Mouse (Mus musculus): Measurements from ENCODE around the gene Gli3. TPM values are rescaled to one million over a fixed set of nuclear protein-coding genes. Genes with fewer than 3 reads are reported as not detected.

Gli3 gene
- polyA plus RNA-seq, 1 experiment from 2014 or later, result 13.7 TPM

- ATAC-seq (replicated peaks; ENCODE audit: low FRiP score), result no peak
- no peak overlapping the region for H3K9ac ChIP-seq
- H3K4me1 ChIP-seq, result 0 out of 2 replicates have a peak, but pooled peaks cover 10% of the 10 kb centered on the region
- no peaks in the 10 kb centered on the region for H3K36me3 ChIP-seq
- no peak overlapping the region for H3K4me3 ChIP-seq (replicated peaks)
- no peaks in the 10 kb centered on the region for H3K9me3 ChIP-seq (replicated peaks)
- H3K27me3 ChIP-seq, result no peaks in the 10 kb centered on the region
- H3K27ac ChIP-seq, result no peak overlapping the region
- 32% methylated on average over 15 of the region's 15 CpGs for WGBS
- no peak overlapping the region for H3K4me2 ChIP-seq
Observed at GRCm38 (mm10) chr13:15570908-15571568, 108.0 kb downstream of the Gli3 start.

GRCm38 (mm10) chr13:15577133-15577917 is 114.3 kb downstream of the Gli3 start:
- Histone ChIP-seq H3K4me2 (no peak overlapping the region), H3K27ac (0 out of 2 replicates have a peak overlapping the region, but pooled peaks have one; percentile 2), H3K27me3 (no peaks in the 10 kb centered on the region), H3K36me3 (no peaks in the 10 kb centered on the region), H3K9ac (no peak overlapping the region), H3K9me3 (replicated peaks) (no peaks in the 10 kb centered on the region), H3K4me3 (replicated peaks) (no peak overlapping the region), H3K4me1 (peaks cover 5% of the 10 kb centered on the region; the same call in 1 of the 2 replicates)
- 54% methylated on average over 8 of the region's 8 CpGs for WGBS
- no peak for ATAC-seq (replicated peaks; ENCODE audit: low FRiP score)

GRCm38 (mm10) chr13:15580458-15580857 is 117.4 kb downstream of the Gli3 start:
- ATAC-seq (replicated peaks; ENCODE audit: low FRiP score), result no peak
- Histone ChIP-seq H3K4me2 (no peak overlapping the region), H3K4me1 (peaks cover 5% of the 10 kb centered on the region; the same call in 1 of the 2 replicates), H3K9me3 (replicated peaks) (no peaks in the 10 kb centered on the region), H3K4me3 (replicated peaks) (no peak overlapping the region), H3K9ac (no peak overlapping the region), H3K36me3 (no peaks in the 10 kb centered on the region), H3K27me3 (no peaks in the 10 kb centered on the region), H3K27ac (no peak overlapping the region)
- 77% methylated on average over 5 of the region's 5 CpGs for WGBS

- Histone ChIP-seq H3K4me1 (peaks cover 29% of the 10 kb centered on the region), H3K36me3 (no peaks in the 10 kb centered on the region), H3K9me3 (replicated peaks) (no peaks in the 10 kb centered on the region), H3K9ac (no peak overlapping the region), H3K27ac (no peak overlapping the region), H3K4me2 (no peak overlapping the region), H3K4me3 (replicated peaks) (no peak overlapping the region), H3K27me3 (no peaks in the 10 kb centered on the region)
- ATAC-seq (replicated peaks; ENCODE audit: low FRiP score), result no peak
- WGBS, result 60% methylated on average over 2 of the region's 2 CpGs
Observed at GRCm38 (mm10) chr13:15585941-15586340, 122.9 kb downstream of the Gli3 start.

- Histone ChIP-seq H3K36me3 (no peaks in the 10 kb centered on the region), H3K4me3 (replicated peaks) (no peak overlapping the region), H3K9me3 (replicated peaks) (no peaks in the 10 kb centered on the region), H3K4me1 (peaks cover 29% of the 10 kb centered on the region), H3K9ac (no peak overlapping the region), H3K27me3 (no peaks in the 10 kb centered on the region), H3K4me2 (no peak overlapping the region), H3K27ac (no peak overlapping the region)
- 45% methylated on average over 16 of the region's 16 CpGs for WGBS
- ATAC-seq (replicated peaks; ENCODE audit: low FRiP score), result peak; percentile 80
Observed at GRCm38 (mm10) chr13:15588278-15589272, 125.5 kb downstream of the Gli3 start.

- no peak overlapping the region for H3K4me3 ChIP-seq (replicated peaks)
- ATAC-seq (replicated peaks; ENCODE audit: low FRiP score), result no peak
- no peaks in the 10 kb centered on the region for H3K27me3 ChIP-seq
- 74% methylated on average over 6 of the region's 6 CpGs for WGBS
- H3K9me3 ChIP-seq (replicated peaks), result no peaks in the 10 kb centered on the region
- peaks cover 29% of the 10 kb centered on the region for H3K4me1 ChIP-seq
- H3K27ac ChIP-seq, result no peak overlapping the region
- H3K9ac ChIP-seq, result no peak overlapping the region
- H3K36me3 ChIP-seq, result no peaks in the 10 kb centered on the region
- H3K4me2 ChIP-seq, result no peak overlapping the region
Observed at GRCm38 (mm10) chr13:15590326-15590933, 127.4 kb downstream of the Gli3 start.

GRCm38 (mm10) chr13:15596667-15597066 is 133.6 kb downstream of the Gli3 start:
- ATAC-seq (replicated peaks; ENCODE audit: low FRiP score), result no peak
- H3K4me2 ChIP-seq, result no peak overlapping the region
- no peak overlapping the region for H3K4me3 ChIP-seq (replicated peaks)
- no peaks in the 10 kb centered on the region for H3K36me3 ChIP-seq
- H3K27me3 ChIP-seq, result no peaks in the 10 kb centered on the region
- H3K27ac ChIP-seq, result no peak overlapping the region
- H3K9me3 ChIP-seq (replicated peaks), result no peaks in the 10 kb centered on the region
- peaks cover 8% of the 10 kb centered on the region; the same call in 1 of the 2 replicates for H3K4me1 ChIP-seq
- no peak overlapping the region for H3K9ac ChIP-seq
- WGBS, result 51% methylated on average over 5 of the region's 5 CpGs

GRCm38 (mm10) chr13:15599741-15600140 is 136.7 kb downstream of the Gli3 start:
- Histone ChIP-seq H3K36me3 (no peaks in the 10 kb centered on the region), H3K9ac (no peak overlapping the region), H3K9me3 (replicated peaks) (no peaks in the 10 kb centered on the region), H3K27me3 (no peaks in the 10 kb centered on the region), H3K27ac (no peak overlapping the region), H3K4me1 (peaks cover 25% of the 10 kb centered on the region), H3K4me2 (no peak overlapping the region), H3K4me3 (replicated peaks) (no peak overlapping the region)
- 70% methylated on average over 2 of the region's 2 CpGs for WGBS
- ATAC-seq (replicated peaks; ENCODE audit: low FRiP score), result no peak

- peaks cover 25% of the 10 kb centered on the region for H3K4me1 ChIP-seq
- H3K36me3 ChIP-seq, result no peaks in the 10 kb centered on the region
- H3K9ac ChIP-seq, result no peak overlapping the region
- H3K9me3 ChIP-seq (replicated peaks), result no peaks in the 10 kb centered on the region
- ATAC-seq (replicated peaks; ENCODE audit: low FRiP score), result no peak
- H3K27ac ChIP-seq, result peak overlapping the region; percentile 67; the same call in 1 of the 2 replicates
- H3K4me2 ChIP-seq, result no peak overlapping the region
- WGBS, result 34% methylated on average over 5 of the region's 5 CpGs
- H3K27me3 ChIP-seq, result no peaks in the 10 kb centered on the region
- no peak overlapping the region for H3K4me3 ChIP-seq (replicated peaks)
Observed at GRCm38 (mm10) chr13:15602161-15602560, 139.1 kb downstream of the Gli3 start.

GRCm38 (mm10) chr13:15602677-15603221 is 139.7 kb downstream of the Gli3 start:
- H3K4me3 ChIP-seq (replicated peaks), result no peak overlapping the region
- H3K4me1 ChIP-seq, result peaks cover 25% of the 10 kb centered on the region
- ATAC-seq (replicated peaks; ENCODE audit: low FRiP score), result peak; percentile 83
- no peak overlapping the region for H3K9ac ChIP-seq
- peak overlapping the region; percentile 67 for H3K27ac ChIP-seq
- H3K4me2 ChIP-seq, result no peak overlapping the region
- H3K27me3 ChIP-seq, result no peaks in the 10 kb centered on the region
- H3K36me3 ChIP-seq, result no peaks in the 10 kb centered on the region
- no peaks in the 10 kb centered on the region for H3K9me3 ChIP-seq (replicated peaks)
- WGBS, result 14% methylated on average over 4 of the region's 4 CpGs

- peaks cover 25% of the 10 kb centered on the region for H3K4me1 ChIP-seq
- H3K27ac ChIP-seq, result no peak overlapping the region
- 56% methylated on average over 6 of the region's 6 CpGs for WGBS
- H3K4me2 ChIP-seq, result no peak overlapping the region
- no peak overlapping the region for H3K4me3 ChIP-seq (replicated peaks)
- H3K9me3 ChIP-seq (replicated peaks), result no peaks in the 10 kb centered on the region
- ATAC-seq (replicated peaks; ENCODE audit: low FRiP score), result no peak
- no peaks in the 10 kb centered on the region for H3K27me3 ChIP-seq
- no peaks in the 10 kb centered on the region for H3K36me3 ChIP-seq
- H3K9ac ChIP-seq, result no peak overlapping the region
Observed at GRCm38 (mm10) chr13:15604074-15604473, 141.0 kb downstream of the Gli3 start.

Measured in kidney, embryonic 15.5 days (tissue).